Mouse (Mus musculus) midbrain, postnatal 0 days (tissue): ENCODE measurements around the gene Ssbp2. TPM values are rescaled to one million over a fixed set of nuclear protein-coding genes. Genes with fewer than 3 reads are reported as not detected.

Experiments
- ATAC-seq: fragments of 200-750 bp; cut with Nextera tagmentation; 2 replicates; pipeline ENCODE4 v1.8.0; 2017; ENCODE audit warnings: moderate number of reproducible peaks, mild to moderate bottlenecking, moderate TSS enrichment, moderate library complexity; ENCODE audit not compliant: low FRiP score
- DNase-seq: peaks from one replicate; pipeline ENCODE4 v3.0.0-alpha.2; 2015; ENCODE audit warnings: low spot score
- H3K27ac ChIP-seq: fragments of 300-500 bp; sonication (generic); 2 replicates; pipeline ENCODE4 v1.5.1; 2014; ENCODE audit warnings: low read depth, mild to moderate bottlenecking, low read length, mixed read lengths
- H3K27me3 ChIP-seq: fragments of 300-500 bp; sonication (generic); 2 replicates; pipeline ENCODE4 v1.6.1; 2014; ENCODE audit warnings: low read length, control low read depth, mixed read lengths; ENCODE audit not compliant: insufficient read depth
- H3K36me3 ChIP-seq: fragments of 300-500 bp; sonication (generic); 2 replicates; pipeline ENCODE4 v1.6.1; 2014; ENCODE audit warnings: low read length, control low read depth, mixed read lengths; ENCODE audit not compliant: insufficient read depth
- H3K4me1 ChIP-seq: fragments of 300-500 bp; sonication (generic); 2 replicates; pipeline ENCODE4 v1.6.1; 2014; ENCODE audit warnings: mild to moderate bottlenecking, control low read depth, antibody characterized with exemption, low read length, mixed read lengths; ENCODE audit not compliant: insufficient read depth
- H3K4me2 ChIP-seq: fragments of 300-500 bp; sonication (generic); 2 replicates; pipeline ENCODE4 v1.6.1; 2014; ENCODE audit warnings: low read depth, mild to moderate bottlenecking, low read length, mixed read lengths; ENCODE audit not compliant: poor library complexity, severe bottlenecking
- H3K4me3 ChIP-seq: fragments of 300-500 bp; sonication (generic); 2 replicates; pipeline ENCODE4 v1.5.1; 2014; ENCODE audit warnings: low read depth, mild to moderate bottlenecking, low read length, moderate library complexity
- H3K9ac ChIP-seq: fragments of 300-500 bp; sonication (generic); replicated peaks from 2 replicates; pipeline ENCODE4 v1.6.1; 2014; ENCODE audit warnings: mild to moderate bottlenecking, low read length, moderate library complexity, mixed read lengths; ENCODE audit not compliant: poor library complexity, severe bottlenecking
- H3K9me3 ChIP-seq: fragments of 300-500 bp; sonication (generic); 2 replicates; pipeline ENCODE4 v1.6.1; 2016; ENCODE audit warnings: low read length, control low read depth
- CTCF ChIP-seq: IDR thresholded peaks from 2 replicates; pipeline ENCODE4 v1.5.1; 2016; ENCODE audit warnings: antibody characterized with exemption, mild to moderate bottlenecking
- WGBS: fragments of 180-500 bp; shearing (Covaris S2); extraction: QIAGEN DNeasy Blood & Tissue Kit; methylation state at CpG from one replicate; pipeline ENCODE4 v1.1.7; 2014; 5-methylcytosine and 5-hydroxymethylcytosine counted together
- polyA plus RNA-seq: library from polyadenylated mRNA; unstranded; fragments of >200 nt; fragmentation: Nextera tagmentation; extraction: Ambion mirVana; gene quantifications from 2 replicates; pipeline ENCODE4 v1.2.1, GENCODE M21; 2015
- total RNA-seq: library from RNA; depleted of rRNA; stranded (reverse); fragments of >200 nt; gene quantifications from 2 replicates; pipeline ENCODE4 v1.2.3, GENCODE M21; 2014

Gene Ssbp2
- total and polyA plus RNA-seq, 2 experiments from 2014 or later = 156 to 167 TPM

GRCm38 (mm10) chr13:91543555-91543954, 83.5 kb downstream of the Ssbp2 start:
- no peak for DNase-seq
- no peak overlapping the region for H3K27ac ChIP-seq
- peaks cover 4% of the 10 kb centered on the region; the same call in 1 of the 2 replicates for H3K36me3 ChIP-seq
- ATAC-seq = no peak
- H3K9me3 ChIP-seq = no peaks in the 10 kb centered on the region
- 68% methylated on average over 5 of the region's 5 CpGs for WGBS
- H3K4me1 ChIP-seq = no peaks in the 10 kb centered on the region
- no peak for TF ChIP-seq CTCF
- no peak overlapping the region for H3K4me2 ChIP-seq
- no peak overlapping the region for H3K9ac ChIP-seq
- no peak overlapping the region for H3K4me3 ChIP-seq
- no peaks in the 10 kb centered on the region for H3K27me3 ChIP-seq

GRCm38 (mm10) chr13:91564047-91564446, 104.0 kb downstream of the Ssbp2 start:
- Histone ChIP-seq H3K4me2 (no peak overlapping the region), H3K36me3 (no peaks in the 10 kb centered on the region), H3K9ac (no peak overlapping the region), H3K4me1 (no peaks in the 10 kb centered on the region), H3K4me3 (no peak overlapping the region), H3K9me3 (no peaks in the 10 kb centered on the region), H3K27ac (no peak overlapping the region), H3K27me3 (no peaks in the 10 kb centered on the region)
- no peak for TF ChIP-seq CTCF
- ATAC-seq (no peak), DNase-seq (no peak)
- 64% methylated on average over 6 of the region's 6 CpGs for WGBS

GRCm38 (mm10) chr13:91564755-91565154, 104.7 kb downstream of the Ssbp2 start:
- no peak for ATAC-seq
- H3K27ac ChIP-seq = no peak overlapping the region

GRCm38 (mm10) chr13:91581504-91581903, 121.4 kb downstream of the Ssbp2 start:
- Histone ChIP-seq H3K9ac (no peak overlapping the region), H3K4me2 (no peak overlapping the region), H3K4me1 (no peaks in the 10 kb centered on the region), H3K27me3 (no peaks in the 10 kb centered on the region), H3K4me3 (no peak overlapping the region), H3K27ac (no peak overlapping the region), H3K9me3 (no peaks in the 10 kb centered on the region), H3K36me3 (no peaks in the 10 kb centered on the region)
- no peak for TF ChIP-seq CTCF
- ATAC-seq = no peak
- no peak for DNase-seq

More at GRCm38 (mm10) chr13:91564755-91565154, 104.7 kb downstream of the Ssbp2 start:
- no peak for TF ChIP-seq CTCF
- 71% methylated on average over 6 of the region's 6 CpGs for WGBS
- Histone ChIP-seq H3K4me2 (no peak overlapping the region), H3K27me3 (no peaks in the 10 kb centered on the region), H3K4me1 (no peaks in the 10 kb centered on the region), H3K9me3 (no peaks in the 10 kb centered on the region), H3K9ac (no peak overlapping the region), H3K36me3 (no peaks in the 10 kb centered on the region), H3K4me3 (no peak overlapping the region)
- DNase-seq = peak; percentile 8

- no peak overlapping the region for H3K4me3 ChIP-seq
- H3K36me3 ChIP-seq = no peaks in the 10 kb centered on the region
- ATAC-seq = no peak
- no peak overlapping the region for H3K4me2 ChIP-seq
- TF ChIP-seq CTCF = no peak
- no peak for DNase-seq
- H3K4me1 ChIP-seq = no peaks in the 10 kb centered on the region
- no peak overlapping the region for H3K9ac ChIP-seq
- H3K9me3 ChIP-seq = no peaks in the 10 kb centered on the region
- no peak overlapping the region for H3K27ac ChIP-seq
- no peaks in the 10 kb centered on the region for H3K27me3 ChIP-seq
Measured at GRCm38 (mm10) chr13:91582212-91582611, 122.1 kb downstream of the Ssbp2 start.

GRCm38 (mm10) chr13:91586368-91586767, 126.3 kb downstream of the Ssbp2 start:
- 81% methylated on average over 5 of the region's 5 CpGs for WGBS
- H3K4me1 ChIP-seq = no peaks in the 10 kb centered on the region
- ATAC-seq (no peak), DNase-seq (no peak)
- no peaks in the 10 kb centered on the region for H3K36me3 ChIP-seq
- no peaks in the 10 kb centered on the region for H3K27me3 ChIP-seq
- H3K9me3 ChIP-seq = no peaks in the 10 kb centered on the region
- H3K27ac ChIP-seq = no peak overlapping the region
- peak; percentile 21; the same call in 1 of the 2 replicates for TF ChIP-seq CTCF
- no peak overlapping the region for H3K4me2 ChIP-seq
- H3K9ac ChIP-seq = no peak overlapping the region
- H3K4me3 ChIP-seq = no peak overlapping the region
